Mouse (Mus musculus) midbrain, embryonic 14.5 days (tissue): ENCODE measurements around the gene Sgca. TPM values are rescaled to one million over a fixed set of nuclear protein-coding genes. Genes with fewer than 3 reads are reported as not detected.

Experiments used
- ATAC-seq: fragments of 200-750 bp; cut with Nextera tagmentation; 2 replicates; pipeline ENCODE4 v1.8.0; 2017; ENCODE audit warnings: moderate number of reproducible peaks, moderate library complexity; ENCODE audit not compliant: low FRiP score, low TSS enrichment
- DNase-seq: peaks from one replicate; pipeline ENCODE4 v3.0.0-alpha.2; 2015
- H3K27ac ChIP-seq: fragments of 300-500 bp; sonication (generic); replicated peaks from 2 replicates; pipeline ENCODE4 v1.5.1; 2014; ENCODE audit warnings: mild to moderate bottlenecking, low read depth, low read length, moderate library complexity
- H3K27me3 ChIP-seq: fragments of 300-500 bp; sonication (generic); 2 replicates; pipeline ENCODE4 v1.6.1; 2014; ENCODE audit warnings: low read length, control low read depth, mixed read lengths; ENCODE audit not compliant: control insufficient read depth, insufficient read depth
- H3K36me3 ChIP-seq: fragments of 300-500 bp; sonication (generic); 2 replicates; pipeline ENCODE4 v1.6.1; 2014; ENCODE audit warnings: low read length, control low read depth; ENCODE audit not compliant: control insufficient read depth, insufficient read depth
- H3K4me1 ChIP-seq: fragments of 300-500 bp; sonication (generic); 2 replicates; pipeline ENCODE4 v1.6.1; 2014; ENCODE audit warnings: mild to moderate bottlenecking, antibody characterized with exemption, low read length, control low read depth; ENCODE audit not compliant: control insufficient read depth, insufficient read depth
- H3K4me2 ChIP-seq: fragments of 300-500 bp; sonication (generic); 2 replicates; pipeline ENCODE4 v1.6.1; 2014; ENCODE audit warnings: mild to moderate bottlenecking, low read length, moderate library complexity
- H3K4me3 ChIP-seq: fragments of 300-500 bp; sonication (generic); replicated peaks from 2 replicates; pipeline ENCODE4 v1.5.1; 2014; ENCODE audit warnings: low read depth, low read length
- H3K9ac ChIP-seq: fragments of 300-500 bp; sonication (generic); replicated peaks from 2 replicates; pipeline ENCODE4 v1.6.1; 2014; ENCODE audit warnings: mild to moderate bottlenecking, low read length, moderate library complexity
- H3K9me3 ChIP-seq: fragments of 300-500 bp; sonication (generic); 2 replicates; pipeline ENCODE4 v1.6.1; 2016; ENCODE audit warnings: low read length, control low read depth, mixed read lengths; ENCODE audit not compliant: control insufficient read depth
- WGBS: fragments of 180-500 bp; shearing (Covaris S2); extraction: QIAGEN DNeasy Blood & Tissue Kit; methylation state at CpG from one replicate; pipeline ENCODE4 v1.1.7; 2014; 5-methylcytosine and 5-hydroxymethylcytosine counted together
- polyA plus RNA-seq: library from polyadenylated mRNA; unstranded; fragments of >200 nt; fragmentation: Nextera tagmentation; extraction: Ambion mirVana; gene quantifications from 2 replicates; pipeline ENCODE4 v1.2.1, GENCODE M21; 2014

Gene Sgca
- polyA plus RNA-seq, 1 experiment from 2014 or later: not detected

DNA sequence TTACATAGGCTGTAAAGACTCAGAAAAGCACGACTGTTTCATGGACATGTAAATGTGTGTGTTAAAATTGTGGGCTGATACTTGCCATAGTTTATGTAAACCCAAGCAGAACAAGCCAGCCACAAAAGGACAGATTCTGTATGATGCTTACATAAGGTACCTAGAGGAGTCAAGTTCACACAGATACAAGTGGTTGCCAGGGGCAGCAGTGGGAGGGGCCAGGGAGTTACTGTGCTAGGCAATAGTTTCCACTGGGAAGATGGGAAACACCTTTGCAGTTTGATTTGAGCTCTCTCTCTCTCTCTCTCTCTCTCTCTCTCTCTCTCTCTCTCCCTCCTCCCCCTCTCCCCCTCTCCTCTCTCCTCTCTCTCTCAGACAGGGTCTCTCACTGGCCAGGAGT is 9.0 kb upstream of the Sgca start:
- H3K4me2 ChIP-seq: no peak overlapping the region
- DNase-seq: no peak
- H3K9ac ChIP-seq: no peak overlapping the region
- no peak overlapping the region for H3K27ac ChIP-seq
- no peak for ATAC-seq
- H3K4me1 ChIP-seq: peaks cover 11% of the 10 kb centered on the region
- H3K27me3 ChIP-seq: no peaks in the 10 kb centered on the region
- WGBS: 54% methylated on average over 1 of the region's 1 CpGs
- H3K9me3 ChIP-seq: no peaks in the 10 kb centered on the region
- no peaks in the 10 kb centered on the region for H3K36me3 ChIP-seq
- H3K4me3 ChIP-seq: no peak overlapping the region

DNA sequence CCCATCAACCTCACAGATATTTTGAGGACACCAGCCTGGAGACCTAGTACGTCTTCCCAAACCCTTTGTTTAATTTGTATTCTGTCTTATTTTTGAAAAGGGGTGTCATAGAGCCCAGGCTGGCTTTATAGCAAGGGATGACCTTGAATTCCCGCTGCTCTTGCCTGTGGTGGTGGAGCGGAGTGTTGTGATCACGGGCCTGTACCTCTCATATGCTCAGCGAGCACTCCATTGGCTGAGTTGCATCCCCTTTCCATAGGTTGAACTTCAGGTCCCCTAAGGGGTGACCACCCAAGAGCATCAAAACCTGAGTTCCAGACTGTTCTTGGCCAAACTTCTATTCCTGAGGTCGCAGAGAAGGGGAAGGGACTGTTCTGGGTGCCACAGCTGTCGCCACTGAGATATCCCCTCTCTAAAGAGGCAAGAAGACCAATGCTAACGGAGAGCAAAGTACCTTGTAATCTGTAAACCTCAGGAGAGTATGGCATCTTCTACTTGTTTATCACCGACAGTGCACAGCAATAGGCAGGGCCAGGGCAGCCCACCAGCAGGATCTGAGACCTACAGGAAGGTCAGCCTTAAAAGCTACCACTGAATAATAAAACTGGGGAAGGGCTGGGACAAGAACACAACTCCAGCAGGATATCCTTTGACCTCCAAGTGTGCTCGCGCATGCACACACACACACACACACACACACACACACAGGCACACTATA is 3.5 kb upstream of the Sgca start:
- DNase-seq (no peak), ATAC-seq (0 out of 2 replicates have a peak, but pooled peaks have one; percentile 8)
- peak overlapping the region; percentile 51 for H3K4me2 ChIP-seq
- WGBS: 79% methylated on average over 11 of the region's 11 CpGs
- peak overlapping the region; percentile 7; the same call in 1 of the 2 replicates for H3K4me3 ChIP-seq
- H3K27me3 ChIP-seq: no peaks in the 10 kb centered on the region
- H3K27ac ChIP-seq: no peak overlapping the region; the same call in 1 of the 2 replicates
- H3K36me3 ChIP-seq: no peaks in the 10 kb centered on the region
- peaks cover 14% of the 10 kb centered on the region for H3K4me1 ChIP-seq
- no peak overlapping the region for H3K9ac ChIP-seq
- H3K9me3 ChIP-seq: no peaks in the 10 kb centered on the region

DNA sequence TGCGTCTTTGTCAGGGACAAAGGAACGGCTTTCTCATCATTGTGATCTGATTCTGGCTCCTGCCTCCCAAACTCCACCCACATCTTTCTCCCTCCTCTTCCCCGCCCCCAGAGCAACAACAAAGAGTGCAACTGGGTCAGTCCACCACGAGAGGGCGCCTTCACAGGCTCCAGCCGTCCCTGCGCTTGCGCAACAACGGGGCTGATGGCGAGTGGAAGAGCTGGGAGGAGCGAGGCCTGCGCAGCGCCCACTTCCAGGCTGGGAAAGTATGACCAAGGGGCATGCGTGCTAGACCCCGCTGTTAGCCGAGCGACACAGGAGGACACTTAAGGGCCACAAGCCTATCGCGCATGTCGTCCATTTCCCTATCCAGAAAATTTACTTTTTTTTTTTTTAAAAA is 2.8 kb upstream of the Sgca start:
- under 1% methylated on average over 20 of the region's 20 CpGs for WGBS
- ATAC-seq: peak; percentile 93

DNA sequence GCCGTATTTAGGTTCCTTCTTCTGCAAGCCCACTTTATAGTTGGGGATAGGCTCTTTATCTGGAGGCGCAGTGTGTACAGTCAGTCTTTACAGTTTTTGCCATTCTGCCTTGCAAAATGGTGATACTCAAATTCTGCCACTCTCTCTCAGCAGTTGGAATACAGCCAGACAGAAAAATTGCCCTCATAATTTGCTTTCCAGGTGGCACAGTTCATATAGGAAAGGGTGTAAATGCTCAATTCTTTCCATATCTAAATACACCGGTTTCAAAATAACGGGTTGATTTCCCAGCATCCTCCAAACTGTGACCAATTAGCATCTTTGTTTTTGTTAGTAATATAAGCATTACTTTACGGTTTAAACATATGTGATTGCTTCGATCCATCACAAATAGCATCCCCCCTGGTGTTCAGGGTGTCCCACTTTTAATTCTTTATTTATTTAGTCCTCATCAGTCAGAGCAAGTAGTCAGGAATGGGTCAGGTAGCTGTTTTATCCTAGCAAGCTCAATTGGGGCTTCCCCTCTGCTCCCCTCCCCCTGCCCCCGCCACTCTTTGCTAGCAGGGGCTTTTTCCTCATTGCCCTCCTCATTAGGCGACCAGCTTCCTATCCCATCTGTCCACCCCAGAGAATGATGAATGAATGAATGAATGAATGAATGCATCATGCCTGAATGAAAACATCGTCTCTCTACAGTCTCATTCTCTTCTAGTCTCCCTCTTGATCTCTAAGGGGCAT is 2.2 kb upstream of the Sgca start:
- Histone ChIP-seq H3K27me3 (no peaks in the 10 kb centered on the region), H3K9me3 (no peaks in the 10 kb centered on the region), H3K36me3 (no peaks in the 10 kb centered on the region), H3K4me2 (peak overlapping the region; percentile 51), H3K4me1 (peaks cover 14% of the 10 kb centered on the region), H3K4me3 (peak overlapping the region; percentile 12; the same call in 1 of the 2 replicates), H3K27ac (peak overlapping the region; percentile 93), H3K9ac (peak overlapping the region; percentile 52)
- ATAC-seq (peak; percentile 67), DNase-seq (no peak)
- WGBS: 36% methylated on average over 9 of the region's 9 CpGs

More for the DNA sequence above, 2.8 kb upstream of the Sgca start:
- Histone ChIP-seq H3K36me3 (no peaks in the 10 kb centered on the region), H3K27ac (peak overlapping the region; percentile 93), H3K9me3 (no peaks in the 10 kb centered on the region), H3K4me3 (peak overlapping the region; percentile 12; the same call in 1 of the 2 replicates), H3K9ac (peak overlapping the region; percentile 52), H3K4me2 (peak overlapping the region; percentile 51), H3K27me3 (no peaks in the 10 kb centered on the region), H3K4me1 (peaks cover 14% of the 10 kb centered on the region)
- DNase-seq: peak; percentile 98

DNA sequence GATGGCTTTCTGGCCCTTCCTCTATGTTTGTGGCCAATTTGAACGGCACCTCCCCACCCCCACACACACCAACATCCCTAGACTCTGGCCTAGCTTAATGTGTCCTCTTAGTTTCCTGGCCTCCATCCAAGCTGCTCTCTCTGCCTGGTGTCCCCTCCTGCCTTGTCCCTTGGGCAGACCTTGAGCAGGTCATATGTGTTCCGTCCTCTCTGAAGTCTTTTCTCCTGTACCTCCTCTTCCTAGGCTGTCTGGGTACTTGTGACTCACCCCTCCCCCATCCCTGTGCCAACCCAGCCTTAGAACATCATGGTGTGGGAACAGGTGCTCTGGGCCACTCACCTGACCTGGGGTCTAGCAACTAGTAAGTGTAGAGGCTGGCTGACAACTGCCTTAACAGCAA is 1.2 kb downstream of the Sgca start:
- Histone ChIP-seq H3K4me3 (no peak overlapping the region), H3K27me3 (no peaks in the 10 kb centered on the region), H3K4me1 (peaks cover 14% of the 10 kb centered on the region), H3K4me2 (no peak overlapping the region), H3K9ac (no peak overlapping the region), H3K9me3 (no peaks in the 10 kb centered on the region), H3K27ac (no peak overlapping the region), H3K36me3 (no peaks in the 10 kb centered on the region)
- DNase-seq (no peak), ATAC-seq (no peak)
- WGBS: 83% methylated on average over 2 of the region's 2 CpGs

DNA sequence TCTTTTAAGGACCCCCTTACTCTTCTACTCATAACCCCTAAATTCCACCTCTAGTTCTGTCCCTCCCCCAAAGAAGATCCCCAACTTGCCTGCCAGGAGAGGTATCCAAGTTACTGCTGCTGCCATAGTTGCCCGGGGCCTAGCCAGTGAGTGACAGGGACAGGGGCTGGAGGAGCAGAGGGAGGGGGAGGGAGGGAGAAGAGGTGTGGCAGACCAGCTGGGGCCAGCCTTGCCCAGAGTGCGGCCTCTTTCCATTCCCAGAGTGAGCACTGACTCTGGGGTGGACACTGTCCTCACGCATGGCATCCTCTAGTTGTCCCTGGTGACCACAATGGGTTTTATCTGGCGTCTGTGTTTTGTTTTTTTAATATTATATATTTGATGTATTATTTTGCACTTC is 2.8 kb downstream of the Sgca start:
- WGBS: 38% methylated on average over 4 of the region's 4 CpGs
- H3K27ac ChIP-seq: no peak overlapping the region
- no peak for DNase-seq
- H3K36me3 ChIP-seq: no peaks in the 10 kb centered on the region
- ATAC-seq: no peak
- peaks cover 5% of the 10 kb centered on the region for H3K4me1 ChIP-seq
- no peak overlapping the region for H3K9ac ChIP-seq
- no peak overlapping the region for H3K4me2 ChIP-seq
- no peaks in the 10 kb centered on the region for H3K27me3 ChIP-seq
- H3K4me3 ChIP-seq: no peak overlapping the region
- no peaks in the 10 kb centered on the region for H3K9me3 ChIP-seq

DNA sequence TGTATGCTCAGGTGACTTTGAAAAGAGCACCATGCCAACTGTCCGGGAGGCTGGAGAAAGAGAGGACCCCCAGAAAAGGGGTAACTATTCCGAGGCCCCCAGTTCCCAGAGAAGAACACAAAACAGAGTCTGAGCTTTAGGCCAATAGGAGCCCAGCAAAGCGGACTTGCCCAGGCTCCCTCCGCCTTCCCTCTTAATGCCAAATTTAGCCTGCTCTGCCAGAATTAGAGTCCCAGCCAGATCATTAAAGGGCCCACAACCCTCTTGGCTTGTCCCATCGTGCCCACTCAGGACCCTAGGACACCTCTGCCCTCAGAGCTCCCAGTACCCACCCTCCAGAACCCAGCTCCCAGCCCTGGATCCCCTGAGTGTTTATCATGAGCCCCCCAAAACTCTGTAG is 3.2 kb downstream of the Sgca start:
- Histone ChIP-seq H3K4me3 (no peak overlapping the region), H3K4me2 (no peak overlapping the region), H3K9me3 (no peaks in the 10 kb centered on the region), H3K4me1 (peaks cover under 1% of the 10 kb centered on the region), H3K27me3 (no peaks in the 10 kb centered on the region), H3K9ac (no peak overlapping the region), H3K27ac (no peak overlapping the region), H3K36me3 (no peaks in the 10 kb centered on the region)
- ATAC-seq: no peak
- 67% methylated on average over 5 of the region's 5 CpGs for WGBS
- DNase-seq: no peak

DNA sequence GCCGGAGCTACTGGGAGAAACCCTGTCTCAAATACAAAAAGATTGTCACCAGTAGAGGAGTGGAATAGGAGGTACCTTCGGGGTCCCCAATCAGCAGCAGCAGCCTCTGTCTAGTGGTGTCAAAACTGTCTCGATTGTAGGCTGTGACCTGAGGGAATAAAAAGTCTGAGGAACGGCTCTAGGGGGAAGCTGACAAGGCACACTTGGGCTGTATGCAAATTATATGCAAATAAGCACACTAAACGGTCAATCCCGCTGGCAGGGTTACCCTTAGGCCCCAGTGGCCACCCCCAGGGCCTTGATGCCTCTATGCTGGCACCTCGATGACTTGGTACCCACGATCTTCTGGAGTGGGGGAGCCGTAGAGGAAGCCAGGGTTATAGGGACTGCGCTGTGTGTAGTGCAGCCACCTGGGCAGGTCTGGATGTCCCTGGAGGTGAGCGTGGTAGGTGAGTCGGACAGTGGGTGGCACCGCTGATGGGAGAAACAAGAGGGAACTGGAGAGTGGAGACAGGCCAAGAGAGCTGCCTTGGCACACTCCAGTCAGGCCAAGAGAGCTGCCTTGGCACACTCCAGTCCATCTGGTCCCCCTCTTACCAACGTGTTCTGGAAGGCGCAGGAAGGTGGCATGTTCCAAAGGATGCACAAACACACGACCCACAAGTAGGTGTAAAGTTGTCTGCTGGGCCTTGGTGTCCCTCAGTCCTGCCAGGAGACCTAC is 4.1 kb downstream of the Sgca start:
- Histone ChIP-seq H3K4me2 (no peak overlapping the region), H3K4me1 (no peaks in the 10 kb centered on the region), H3K27ac (no peak overlapping the region), H3K4me3 (no peak overlapping the region), H3K36me3 (no peaks in the 10 kb centered on the region), H3K9ac (no peak overlapping the region), H3K9me3 (no peaks in the 10 kb centered on the region), H3K27me3 (no peaks in the 10 kb centered on the region)
- ATAC-seq (no peak), DNase-seq (no peak)
- WGBS: 66% methylated on average over 16 of the region's 16 CpGs
